Mouse (Mus musculus) lung, embryonic 16.5 days (tissue): ENCODE measurements at regions not wholly inside any gene's neighbourhood (a gene's known extent, or its start where the extent isn't known, plus 50 kb on each side); places are given as distances from the start of the nearest gene placed in this dataset.

ENCODE experiments used
- ATAC-seq: fragments of 200-750 bp; cut with Nextera tagmentation; 2 replicates; pipeline ENCODE4 v1.8.0; 2017; ENCODE audit warnings: low read depth, mild to moderate bottlenecking, moderate library complexity
- H3K27ac ChIP-seq: fragments of 300-500 bp; sonication (generic); 2 replicates; pipeline ENCODE4 v1.5.1; 2014; ENCODE audit warnings: mild to moderate bottlenecking, control low read depth, low read length
- H3K27me3 ChIP-seq: fragments of 300-500 bp; sonication (generic); 2 replicates; pipeline ENCODE4 v1.6.1; 2014; ENCODE audit warnings: low read depth, low read length, mixed read lengths; ENCODE audit not compliant: control insufficient read depth, insufficient read depth
- H3K36me3 ChIP-seq: fragments of 300-500 bp; sonication (generic); 2 replicates; pipeline ENCODE4 v1.6.1; 2014; ENCODE audit warnings: low read length; ENCODE audit not compliant: control insufficient read depth, insufficient read depth
- H3K4me1 ChIP-seq: fragments of 300-500 bp; sonication (generic); replicated peaks from 2 replicates; pipeline ENCODE4 v1.6.1; 2014; ENCODE audit warnings: low read length, mixed read lengths; ENCODE audit not compliant: control insufficient read depth, insufficient read depth
- H3K4me2 ChIP-seq: fragments of 300-500 bp; sonication (generic); 2 replicates; pipeline ENCODE4 v1.6.1; 2014; ENCODE audit warnings: low read depth, low read length, control low read depth
- H3K4me3 ChIP-seq: fragments of 300-500 bp; sonication (generic); 2 replicates; pipeline ENCODE4 v1.5.1; 2014; ENCODE audit warnings: mild to moderate bottlenecking, low read length, control low read depth
- H3K9ac ChIP-seq: fragments of 300-500 bp; sonication (generic); 2 replicates; pipeline ENCODE4 v1.6.1; 2014; ENCODE audit warnings: low read length, control low read depth
- H3K9me3 ChIP-seq: fragments of 300-500 bp; sonication (generic); 2 replicates; pipeline ENCODE4 v1.6.1; 2016; ENCODE audit warnings: low read length; ENCODE audit not compliant: control insufficient read depth
- WGBS: fragments of 180-500 bp; shearing (Covaris S2); extraction: QIAGEN DNeasy Blood & Tissue Kit; methylation state at CpG from one replicate; pipeline ENCODE4 v1.1.7; 2014; 5-methylcytosine and 5-hydroxymethylcytosine counted together

GRCm38 (mm10) chr4:64269117-64269516 lies 222.3 kb upstream of the Tnc start:
- no peak overlapping the region for H3K27ac ChIP-seq

GRCm38 (mm10) chr4:64260473-64260872 lies 213.7 kb upstream of the Tnc start:
- H3K9ac ChIP-seq = no peak overlapping the region
- H3K4me3 ChIP-seq = no peak overlapping the region
- no peak for ATAC-seq

More at GRCm38 (mm10) chr4:64269117-64269516, 222.3 kb upstream of the Tnc start:
- ATAC-seq = no peak
- Histone ChIP-seq H3K36me3 (no peaks in the 10 kb centered on the region), H3K9me3 (no peaks in the 10 kb centered on the region), H3K4me2 (no peak overlapping the region), H3K4me3 (no peak overlapping the region), H3K27me3 (no peaks in the 10 kb centered on the region), H3K9ac (no peak overlapping the region), H3K4me1 (no peaks in the 10 kb centered on the region; the same call in 1 of the 2 replicates)
- WGBS = 71% methylated on average over 2 of the region's 2 CpGs

GRCm38 (mm10) chr4:64260188-64260444 lies 213.3 kb upstream of the Tnc start:
- Histone ChIP-seq H3K9ac (no peak overlapping the region), H3K9me3 (no peaks in the 10 kb centered on the region), H3K4me1 (no peaks in the 10 kb centered on the region), H3K36me3 (no peaks in the 10 kb centered on the region), H3K4me2 (no peak overlapping the region), H3K27ac (no peak overlapping the region), H3K4me3 (no peak overlapping the region), H3K27me3 (no peaks in the 10 kb centered on the region)
- no peak for ATAC-seq

More at GRCm38 (mm10) chr4:64260473-64260872, 213.7 kb upstream of the Tnc start:
- no peaks in the 10 kb centered on the region for H3K9me3 ChIP-seq
- no peaks in the 10 kb centered on the region for H3K27me3 ChIP-seq
- H3K36me3 ChIP-seq = no peaks in the 10 kb centered on the region
- H3K4me1 ChIP-seq = no peaks in the 10 kb centered on the region
- H3K4me2 ChIP-seq = no peak overlapping the region
- no peak overlapping the region for H3K27ac ChIP-seq

- Histone ChIP-seq H3K27ac (no peak overlapping the region), H3K4me3 (no peak overlapping the region), H3K27me3 (no peaks in the 10 kb centered on the region), H3K9me3 (no peaks in the 10 kb centered on the region), H3K9ac (no peak overlapping the region), H3K36me3 (no peaks in the 10 kb centered on the region), H3K4me2 (no peak overlapping the region), H3K4me1 (no peaks in the 10 kb centered on the region)
- 73% methylated on average over 6 of the region's 6 CpGs for WGBS
- no peak for ATAC-seq
Observed at GRCm38 (mm10) chr4:64259348-64260187, 212.8 kb upstream of the Tnc start.

- no peaks in the 10 kb centered on the region for H3K36me3 ChIP-seq
- H3K4me1 ChIP-seq = no peaks in the 10 kb centered on the region
- H3K4me2 ChIP-seq = no peak overlapping the region
- ATAC-seq = peak; percentile 31; the same call in 1 of the 2 replicates
- no peak overlapping the region for H3K27ac ChIP-seq
- no peaks in the 10 kb centered on the region for H3K9me3 ChIP-seq
- H3K4me3 ChIP-seq = no peak overlapping the region
- H3K9ac ChIP-seq = no peak overlapping the region
- no peaks in the 10 kb centered on the region for H3K27me3 ChIP-seq
- 49% methylated on average over 8 of the region's 8 CpGs for WGBS
Observed at GRCm38 (mm10) chr4:64255253-64255652, 208.4 kb upstream of the Tnc start.

GRCm38 (mm10) chr4:64250691-64251090 lies 203.9 kb upstream of the Tnc start:
- H3K9me3 ChIP-seq = no peaks in the 10 kb centered on the region
- no peak for ATAC-seq
- no peak overlapping the region for H3K4me3 ChIP-seq
- no peak overlapping the region for H3K27ac ChIP-seq
- H3K27me3 ChIP-seq = no peaks in the 10 kb centered on the region
- 83% methylated on average over 5 of the region's 5 CpGs for WGBS
- no peak overlapping the region for H3K9ac ChIP-seq
- no peaks in the 10 kb centered on the region for H3K4me1 ChIP-seq
- H3K36me3 ChIP-seq = no peaks in the 10 kb centered on the region
- no peak overlapping the region for H3K4me2 ChIP-seq

- Histone ChIP-seq H3K9ac (no peak overlapping the region), H3K4me1 (no peaks in the 10 kb centered on the region), H3K4me3 (no peak overlapping the region), H3K4me2 (no peak overlapping the region), H3K9me3 (no peaks in the 10 kb centered on the region), H3K27ac (no peak overlapping the region), H3K27me3 (no peaks in the 10 kb centered on the region), H3K36me3 (no peaks in the 10 kb centered on the region)
- ATAC-seq = 0 out of 2 replicates have a peak, but pooled peaks have one; percentile 41
- WGBS = 44% methylated on average over 5 of the region's 5 CpGs
Observed at GRCm38 (mm10) chr4:64238196-64238740, 191.5 kb upstream of the Tnc start.

GRCm38 (mm10) chr4:64235534-64235933 lies 188.7 kb upstream of the Tnc start:
- H3K27ac ChIP-seq = no peak overlapping the region
- H3K9me3 ChIP-seq = no peaks in the 10 kb centered on the region
- H3K4me2 ChIP-seq = no peak overlapping the region
- no peak overlapping the region for H3K4me3 ChIP-seq
- no peak overlapping the region for H3K9ac ChIP-seq
- ATAC-seq = no peak
- 76% methylated on average over 4 of the region's 4 CpGs for WGBS
- no peaks in the 10 kb centered on the region for H3K36me3 ChIP-seq
- H3K4me1 ChIP-seq = no peaks in the 10 kb centered on the region
- no peaks in the 10 kb centered on the region for H3K27me3 ChIP-seq

GRCm38 (mm10) chr4:64232159-64232558 lies 185.3 kb upstream of the Tnc start:
- H3K27ac ChIP-seq = 0 out of 2 replicates have a peak overlapping the region, but pooled peaks have one; percentile 17
- H3K4me3 ChIP-seq = no peak overlapping the region
- 54% methylated on average over 4 of the region's 4 CpGs for WGBS
- no peaks in the 10 kb centered on the region for H3K9me3 ChIP-seq
- no peaks in the 10 kb centered on the region for H3K36me3 ChIP-seq
- no peaks in the 10 kb centered on the region for H3K27me3 ChIP-seq
- H3K4me1 ChIP-seq = no peaks in the 10 kb centered on the region
- H3K9ac ChIP-seq = no peak overlapping the region
- ATAC-seq = 0 out of 2 replicates have a peak, but pooled peaks have one; percentile 47
- no peak overlapping the region for H3K4me2 ChIP-seq
